Mouse (Mus musculus): ENCODE data around the gene Cntnap2. TPM values are rescaled to one million over a fixed set of nuclear protein-coding genes. Genes with fewer than 3 reads are reported as not detected.
"Not testable (repeated sequence)": the region's sequence is repeated elsewhere in the genome, so short reads cannot be mapped to it uniquely, and the experiment has no call there.

The Cntnap2 gene
- total RNA-seq, 2 experiments from 2014 or later: 0.76 to 2.0 TPM

DNA sequence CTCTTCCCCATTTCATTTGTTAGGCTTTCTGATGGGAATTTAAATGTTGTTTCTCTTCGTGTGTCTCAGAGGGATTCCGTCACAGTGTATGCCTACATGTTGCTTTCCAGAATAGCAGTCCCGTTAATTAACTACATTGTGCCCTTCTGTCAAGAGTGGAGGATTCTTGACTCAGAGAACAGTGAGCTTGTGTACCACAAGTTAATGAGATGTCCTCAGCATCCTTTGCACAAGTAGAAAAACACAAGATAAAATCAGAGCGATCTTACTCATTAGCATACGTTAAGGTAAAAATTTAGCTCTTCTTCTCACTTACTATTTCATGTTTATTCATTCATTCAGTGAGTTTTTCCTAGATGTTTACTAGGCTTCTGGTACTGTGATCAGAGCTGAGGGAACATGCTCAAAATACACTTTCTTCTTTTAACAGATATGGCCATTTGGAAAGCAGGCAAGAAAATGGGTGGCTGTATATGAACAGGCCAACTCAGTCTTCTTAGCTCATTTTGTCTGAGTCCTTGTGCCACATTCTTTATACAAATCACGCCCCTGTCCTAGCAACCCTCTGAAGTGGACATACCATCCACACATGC is 1936.9 kb downstream of the Cntnap2 start:
- no peak for DNase-seq

DNA sequence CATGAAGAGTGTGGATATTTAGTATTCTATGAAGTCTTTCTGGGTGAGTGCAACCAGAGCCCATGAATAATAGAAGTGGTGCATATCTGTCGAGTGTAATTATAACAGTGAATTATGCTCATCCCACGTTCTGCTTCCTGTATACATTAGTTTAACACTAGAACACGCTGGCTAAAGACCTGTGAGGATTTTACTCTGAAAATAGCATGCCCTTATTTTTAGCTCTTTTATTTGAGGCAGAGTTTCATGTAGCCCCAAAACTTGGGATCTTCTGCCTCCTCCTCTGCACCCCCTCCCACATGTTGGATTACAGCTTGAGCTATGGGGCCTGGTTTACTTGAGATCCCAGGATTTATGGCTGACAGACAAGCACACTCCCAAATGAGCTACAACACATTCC is 1945.3 kb downstream of the Cntnap2 start:
- DNase-seq: no peak

DNA sequence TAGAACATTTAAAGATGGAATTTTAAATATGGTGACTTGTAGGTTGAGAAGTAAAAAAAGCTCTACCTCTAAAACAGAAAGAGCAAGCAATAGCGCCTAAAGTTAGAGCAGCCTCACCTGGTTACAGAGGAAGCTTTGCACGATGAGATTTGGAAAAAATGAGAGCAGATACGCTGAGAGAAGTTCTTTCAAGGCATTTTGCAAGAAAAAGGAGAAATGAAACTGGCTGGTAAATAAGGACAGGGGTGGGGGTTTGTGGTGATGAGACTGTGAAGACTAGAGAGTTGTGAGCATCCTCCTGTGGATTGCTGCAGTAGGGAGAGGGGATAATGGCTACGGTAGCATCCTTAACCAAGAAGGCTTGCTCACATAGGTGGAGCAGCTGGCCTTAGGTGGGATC is 1953.8 kb downstream of the Cntnap2 start:
- no peak for DNase-seq

- DNase-seq: peak; percentile 72 to 77
Measured at GRCm38 (mm10) chr6:47013535-47013934, 1954.4 kb downstream of the Cntnap2 start.

GRCm38 (mm10) chr6:47014886-47015586 is 1955.9 kb downstream of the Cntnap2 start:
- DNase-seq: peak; percentile 2 to 8

DNA sequence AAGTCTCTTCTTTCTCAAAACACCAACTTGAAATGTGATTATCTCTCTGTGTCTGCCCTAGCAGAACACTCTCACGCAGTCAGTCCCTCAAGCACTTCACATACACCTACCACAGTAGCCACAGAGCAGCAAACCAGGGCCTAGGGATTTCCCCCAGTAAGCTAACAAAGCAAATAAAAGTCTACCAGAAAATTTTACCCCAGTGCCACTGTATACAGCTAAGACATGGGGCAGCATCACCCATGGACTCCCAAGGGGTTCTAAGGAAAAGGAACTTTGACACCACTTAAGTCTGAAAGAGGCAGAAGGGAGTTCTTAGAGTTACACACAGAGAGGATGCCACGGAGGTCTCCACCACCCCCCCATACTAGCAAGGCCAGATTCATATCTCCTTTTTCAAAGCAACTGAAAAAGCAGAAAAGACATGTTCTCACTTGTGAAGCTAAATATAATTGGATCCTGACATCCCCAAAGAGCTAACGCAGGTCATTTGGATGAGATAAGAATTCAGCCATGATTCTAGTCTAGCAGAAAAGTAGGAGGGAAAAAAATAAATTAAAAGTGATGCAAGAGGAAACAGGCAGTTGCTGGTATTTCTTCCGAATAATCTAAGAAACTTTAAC is 1967.0 kb downstream of the Cntnap2 start:
- DNase-seq: no peak

DNA sequence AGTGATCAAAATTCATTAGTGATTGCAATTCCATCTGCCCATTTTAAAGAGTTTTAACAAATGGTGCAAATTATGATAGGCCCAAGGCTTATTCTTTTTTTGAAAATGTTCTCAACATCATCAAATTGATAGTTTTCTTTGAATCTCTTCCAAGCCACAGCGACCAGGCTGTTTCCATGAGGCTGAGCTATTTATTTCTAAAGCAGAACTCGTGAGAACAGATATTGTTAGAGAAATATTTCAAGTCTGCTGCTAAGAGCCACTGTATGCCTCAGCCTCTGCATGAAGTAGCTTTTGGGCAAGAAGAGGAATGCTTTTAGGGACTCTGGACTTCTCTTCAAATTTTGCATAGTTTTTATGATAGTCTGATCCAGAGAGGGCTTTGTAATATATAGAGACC is 1972.2 kb downstream of the Cntnap2 start:
- DNase-seq: no peak

GRCm38 (mm10) chr6:47042602-47043001 is 1983.4 kb downstream of the Cntnap2 start:
- DNase-seq: no peak

DNA sequence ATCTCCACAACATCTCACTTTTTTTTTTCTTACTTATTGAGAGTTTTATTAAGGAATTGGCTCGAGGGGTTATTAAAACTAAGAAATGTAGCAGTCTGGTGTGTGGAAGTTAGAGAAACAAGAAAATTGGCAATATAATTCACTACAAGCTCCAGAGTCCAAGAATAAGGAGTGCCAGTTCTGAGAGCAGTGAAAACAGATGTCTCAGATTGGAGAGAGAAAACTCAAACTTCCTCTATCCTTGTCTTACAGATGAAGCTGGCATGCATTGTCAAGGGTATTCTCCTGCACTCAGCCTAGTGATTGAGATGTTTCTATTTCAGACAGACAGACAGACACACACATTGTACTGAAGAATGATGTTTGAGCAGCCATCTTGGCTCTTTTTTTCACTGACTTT is 1984.4 kb downstream of the Cntnap2 start:
- DNase-seq: no peak

GRCm38 (mm10) chr6:47044385-47045200 is 1985.4 kb downstream of the Cntnap2 start:
- peak in 1 of 2 experiments; percentile 1 for DNase-seq

DNA sequence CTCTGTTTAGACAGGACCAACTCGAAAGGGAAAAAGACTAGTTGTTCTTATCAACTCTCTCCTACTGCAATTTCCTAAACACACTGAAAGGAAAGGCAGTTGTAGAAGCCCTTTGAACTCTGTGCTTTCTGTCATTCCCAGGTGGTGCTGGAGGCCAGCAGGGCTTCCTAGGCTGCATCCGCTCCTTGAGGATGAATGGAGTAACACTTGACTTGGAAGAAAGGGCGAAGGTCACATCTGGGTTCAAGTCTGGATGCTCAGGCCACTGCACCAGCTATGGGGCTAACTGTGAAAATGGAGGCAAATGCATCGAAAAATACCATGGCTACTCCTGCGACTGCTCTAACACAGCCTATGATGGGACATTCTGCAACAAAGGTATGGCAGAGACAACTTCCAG is 1989.9 kb downstream of the Cntnap2 start:
- no peak for DNase-seq

DNA sequence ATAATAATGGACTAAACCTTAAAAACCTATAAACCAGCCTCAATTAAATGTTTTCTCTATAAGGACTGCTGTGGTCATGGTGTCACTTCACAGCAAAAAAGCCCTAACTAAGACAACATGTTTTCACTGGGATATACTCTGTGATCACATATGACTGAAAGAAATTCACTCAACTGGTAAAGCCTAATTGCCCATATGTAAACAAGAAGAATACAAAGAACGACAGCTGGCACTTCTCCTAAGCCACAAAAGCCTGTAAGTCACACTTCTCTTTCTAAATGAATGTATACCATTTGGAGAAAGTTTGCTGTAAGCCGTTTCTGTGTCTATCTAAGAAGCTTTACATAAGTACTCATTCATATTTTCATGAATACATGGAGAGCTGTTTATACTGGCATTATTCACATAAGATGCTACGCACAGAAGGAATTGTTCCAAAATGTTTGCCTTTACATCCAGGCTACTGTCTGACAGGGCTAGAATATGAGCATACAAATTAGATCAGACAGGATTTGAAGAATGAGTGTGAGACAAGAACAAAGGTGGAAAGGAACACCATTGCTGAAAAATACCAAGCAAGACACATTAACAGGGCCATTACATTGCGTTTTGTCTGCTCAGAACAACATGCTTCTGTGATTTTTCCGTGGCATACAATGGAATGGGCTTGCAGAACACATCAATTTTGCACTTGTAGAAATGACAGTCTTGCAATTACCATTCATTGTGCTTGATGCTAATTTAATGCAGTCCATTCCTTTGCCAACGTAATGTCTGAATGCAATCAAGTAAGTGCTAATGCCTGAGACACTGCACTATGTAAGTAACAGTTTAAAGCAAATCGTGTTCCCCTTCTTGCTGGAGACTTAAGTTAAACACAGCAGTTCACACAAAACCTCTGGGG is 1991.4 kb downstream of the Cntnap2 start:
- no peak for DNase-seq

DNA sequence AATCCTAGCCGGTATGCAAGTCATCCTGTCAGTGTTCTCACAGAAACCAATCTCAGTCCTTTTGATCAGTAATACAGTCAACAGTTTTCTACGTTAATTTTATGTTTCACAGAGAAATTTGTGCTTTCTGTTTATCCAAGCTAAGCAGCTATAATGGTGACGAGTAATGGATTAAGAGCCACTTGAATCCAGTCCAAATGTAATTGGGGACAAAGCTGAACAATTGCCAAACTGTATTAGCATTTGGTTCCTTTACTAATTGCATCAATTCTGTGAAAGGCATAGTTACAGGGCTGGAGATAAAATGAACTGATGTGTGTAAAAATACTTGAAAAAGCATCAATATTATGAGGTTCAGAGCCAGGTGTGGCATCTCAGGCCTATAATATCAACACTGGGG is 2002.2 kb downstream of the Cntnap2 start:
- DNase-seq: no peak

GRCm38 (mm10) chr6:47089998-47090397 is 2030.8 kb downstream of the Cntnap2 start:
- no peak for DNase-seq

DNA sequence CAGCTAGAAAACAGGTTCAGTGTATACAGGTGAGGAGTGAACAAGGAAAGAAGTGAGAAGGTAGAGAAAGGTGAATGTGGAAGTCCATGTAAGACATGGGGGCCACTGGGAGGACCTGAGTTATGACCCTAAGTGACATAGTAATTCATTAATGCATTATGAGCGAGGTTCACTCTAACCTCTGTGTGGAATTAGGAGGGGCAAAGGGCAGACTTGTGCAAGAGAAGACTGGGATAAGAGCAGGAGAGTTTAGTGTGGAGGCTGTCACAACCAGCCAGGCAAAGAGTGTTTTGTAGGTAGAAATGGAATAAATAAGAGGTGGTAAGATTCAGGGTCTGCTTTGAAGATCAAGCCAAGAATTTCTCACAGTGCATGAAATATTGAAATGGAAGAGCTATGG is 2045.8 kb downstream of the Cntnap2 start:
- DNase-seq: no peak

GRCm38 (mm10) chr6:47109582-47110220 is 2050.5 kb downstream of the Cntnap2 start:
- DNase-seq: no peak

GRCm38 (mm10) chr6:47134063-47134462 is 2074.9 kb downstream of the Cntnap2 start:
- not testable (repeated sequence) for DNase-seq

DNA sequence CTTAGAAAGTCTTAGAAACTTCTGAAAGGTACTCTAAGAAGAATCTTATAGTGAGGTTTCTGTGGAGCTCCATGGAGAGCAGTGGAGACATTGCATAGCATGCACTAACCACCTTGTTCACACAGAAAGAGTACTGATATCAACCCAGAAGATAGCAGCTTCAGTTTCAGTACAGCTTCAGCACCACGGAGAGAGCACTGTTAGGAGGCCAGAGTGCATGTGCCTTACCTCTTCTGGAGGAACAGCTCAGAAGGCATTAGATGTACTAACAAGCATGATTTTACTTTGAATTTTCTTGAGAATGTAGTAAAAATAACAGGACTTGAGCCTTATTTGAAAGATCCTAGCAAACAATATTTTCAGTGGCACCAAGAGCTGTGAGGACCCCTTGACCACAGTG is 2093.9 kb downstream of the Cntnap2 start:
- not testable (repeated sequence) for DNase-seq

- DNase-seq: not testable (repeated sequence)
Measured at GRCm38 (mm10) chr6:47174580-47175294, 2115.6 kb downstream of the Cntnap2 start.
